Mouse (Mus musculus) CD4-positive, CD25-positive, alpha-beta regulatory T cell, adult 4 months (primary cell): ENCODE measurements around the gene Slit3. TPM values are rescaled to one million over a fixed set of nuclear protein-coding genes. Genes with fewer than 3 reads are reported as not detected.

Experiments used
- ATAC-seq: one replicate; pipeline ENCODE4 v1.8.0; 2017
- polyA plus RNA-seq, 2 experiments: library from polyadenylated mRNA; unstranded; fragments of 100-300 nt; shearing (Covaris generic); gene quantifications; one replicate each; pipeline ENCODE4 v1.2.1; 2017

Gene Slit3
- polyA plus RNA-seq, 2 experiments from 2014 or later = not detected

DNA sequence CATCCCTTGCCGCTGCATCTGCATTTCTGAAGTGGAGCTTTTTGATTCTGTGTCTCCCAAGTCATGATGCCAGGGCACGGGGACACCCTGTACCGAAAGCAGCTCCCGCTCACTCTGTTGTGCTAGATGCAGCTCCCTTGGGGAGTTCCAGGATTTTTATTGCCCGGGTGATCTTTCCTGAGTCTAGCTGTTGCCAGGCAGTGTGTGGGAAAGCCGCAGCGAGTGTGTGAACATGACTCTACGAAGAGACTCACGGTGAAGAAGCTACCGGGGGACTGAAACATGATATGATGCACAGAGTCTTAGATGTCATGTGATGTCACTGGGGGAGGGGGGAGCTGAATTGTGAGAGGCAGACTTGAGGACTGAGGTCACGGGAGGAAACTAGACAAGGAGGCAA is 518.4 kb downstream of the Slit3 start:
- ATAC-seq = no peak

DNA sequence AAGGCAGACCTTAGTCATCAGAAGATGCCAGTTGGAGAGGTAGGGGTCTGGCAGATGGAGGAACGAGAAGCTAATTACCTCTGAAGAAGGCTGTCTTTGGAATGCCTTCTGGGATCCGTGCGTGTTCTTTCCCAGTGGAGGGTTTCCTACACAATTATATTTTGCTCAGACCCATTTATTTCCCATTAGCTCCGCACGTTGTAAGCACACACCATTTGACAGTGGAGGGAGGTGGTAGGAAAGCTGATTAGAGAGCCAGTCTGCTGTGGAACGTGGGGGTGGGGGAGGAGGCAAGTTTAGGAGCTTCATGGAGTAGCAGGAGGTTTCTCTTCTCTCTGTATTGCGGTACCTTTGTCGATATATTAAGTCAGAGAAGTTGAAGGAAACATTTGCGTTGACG is 530.3 kb downstream of the Slit3 start:
- ATAC-seq = no peak

DNA sequence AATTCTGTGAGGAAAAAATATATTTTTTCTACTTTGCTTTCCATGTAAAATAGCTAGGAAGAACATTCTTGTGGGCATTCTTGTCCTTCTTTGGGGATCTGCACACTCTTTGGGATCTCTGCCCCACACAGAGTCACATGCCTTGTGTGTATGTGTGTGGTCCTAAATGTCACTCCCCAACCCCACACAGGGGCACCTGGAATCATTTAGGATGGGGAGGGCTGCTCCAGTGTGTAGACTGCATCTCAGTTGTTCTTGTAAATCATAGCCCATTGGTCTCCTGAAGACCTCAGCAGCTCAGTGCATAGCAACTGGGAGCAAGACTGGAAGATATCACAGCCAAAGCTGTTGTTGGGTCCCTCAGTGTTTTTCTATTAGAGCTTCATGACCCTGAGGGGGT is 534.8 kb downstream of the Slit3 start:
- ATAC-seq = no peak

DNA sequence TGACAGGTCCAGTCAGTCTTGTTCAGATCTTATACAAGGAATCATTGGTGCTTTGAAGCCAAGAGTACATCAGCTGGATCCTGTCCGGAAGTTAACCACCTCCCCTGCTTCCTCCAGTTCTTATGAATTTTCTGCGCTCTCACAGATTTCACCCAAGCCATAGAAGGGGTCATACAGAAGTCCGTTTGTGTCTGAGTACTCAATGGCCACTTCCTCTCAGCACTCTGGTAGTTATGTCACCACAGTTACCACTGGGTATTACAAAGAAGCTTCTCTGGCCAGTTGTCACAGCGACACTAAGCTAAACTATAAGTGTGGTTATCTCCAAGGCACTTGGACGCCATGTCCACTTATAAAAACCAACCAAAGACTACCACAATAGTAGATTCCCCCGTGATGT is 536.6 kb downstream of the Slit3 start:
- ATAC-seq = no peak

DNA sequence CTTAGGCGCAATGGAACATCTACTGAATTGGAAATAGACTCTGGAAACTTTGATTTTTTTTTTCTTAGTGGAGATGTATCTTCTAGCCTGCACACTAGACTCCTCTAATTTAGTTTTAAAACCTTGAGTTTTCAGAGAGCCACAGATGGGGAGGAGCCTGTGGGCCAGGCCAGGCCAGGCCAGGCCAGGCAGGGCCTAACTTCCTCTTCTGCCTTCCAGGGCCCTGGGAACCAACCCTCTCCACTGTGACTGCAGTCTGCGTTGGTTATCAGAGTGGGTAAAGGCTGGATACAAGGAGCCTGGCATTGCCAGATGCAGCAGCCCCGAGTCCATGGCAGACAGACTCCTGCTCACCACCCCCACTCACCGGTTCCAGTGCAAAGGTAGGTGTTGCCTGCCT is 539.9 kb downstream of the Slit3 start:
- ATAC-seq = no peak

DNA sequence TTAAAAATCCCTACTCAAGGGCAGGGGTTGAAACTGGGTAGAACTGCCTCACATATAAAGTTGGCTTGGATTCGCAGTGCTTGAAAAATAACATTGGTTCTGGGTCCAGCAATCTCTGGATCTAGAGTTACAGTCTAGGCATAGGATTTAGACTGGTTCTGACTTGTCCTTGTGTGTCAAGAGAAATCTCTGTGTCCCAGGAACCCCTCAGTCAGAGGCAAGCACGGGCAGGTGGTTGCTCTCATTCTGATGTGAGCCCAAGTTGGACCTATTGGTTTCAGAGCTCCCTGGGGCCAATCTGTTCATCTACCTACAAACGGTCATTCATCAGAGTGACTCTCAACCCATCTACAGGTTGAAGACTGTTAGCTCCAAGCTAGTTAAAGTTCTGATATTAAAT is 541.9 kb downstream of the Slit3 start:
- ATAC-seq = no peak

DNA sequence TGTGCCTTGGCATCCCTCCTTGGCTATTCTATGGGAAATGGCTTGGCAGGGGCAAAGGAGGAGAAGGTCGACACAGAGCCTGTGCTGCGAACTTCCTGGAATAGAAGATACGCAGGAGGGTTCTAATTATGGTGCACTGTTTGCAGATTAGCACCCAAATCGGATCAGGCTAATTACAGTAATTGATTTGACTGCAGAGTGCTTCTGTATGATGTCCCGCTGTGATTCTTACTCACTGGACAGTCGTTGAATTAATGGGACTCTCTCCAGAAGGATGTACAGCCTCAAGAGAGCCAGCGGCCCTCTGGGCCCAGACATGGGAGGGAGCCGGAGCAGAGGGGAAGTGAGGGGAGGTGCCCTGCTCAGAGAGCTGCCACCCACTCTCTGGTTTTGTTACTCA is 542.6 kb downstream of the Slit3 start:
- no peak for ATAC-seq

DNA sequence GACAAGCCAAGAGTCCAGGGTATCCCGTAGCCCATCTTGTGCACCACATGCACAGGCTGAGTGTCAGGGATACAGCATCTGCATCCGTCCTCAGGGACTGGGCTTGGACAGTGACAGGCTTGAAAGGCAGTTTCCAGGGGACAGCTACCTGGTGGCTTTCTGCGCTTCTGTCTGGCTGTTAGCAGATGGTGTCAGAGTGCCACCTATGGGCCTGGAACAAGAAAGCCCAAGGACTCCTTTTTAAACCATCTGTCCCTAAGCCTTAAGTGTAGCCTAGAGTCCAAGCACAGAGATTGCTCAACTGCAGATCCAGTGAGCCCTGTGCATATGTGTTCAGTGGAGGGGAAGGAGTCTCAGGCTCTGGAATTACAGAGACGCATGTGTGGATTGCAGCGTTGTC is 544.0 kb downstream of the Slit3 start:
- no peak for ATAC-seq

DNA sequence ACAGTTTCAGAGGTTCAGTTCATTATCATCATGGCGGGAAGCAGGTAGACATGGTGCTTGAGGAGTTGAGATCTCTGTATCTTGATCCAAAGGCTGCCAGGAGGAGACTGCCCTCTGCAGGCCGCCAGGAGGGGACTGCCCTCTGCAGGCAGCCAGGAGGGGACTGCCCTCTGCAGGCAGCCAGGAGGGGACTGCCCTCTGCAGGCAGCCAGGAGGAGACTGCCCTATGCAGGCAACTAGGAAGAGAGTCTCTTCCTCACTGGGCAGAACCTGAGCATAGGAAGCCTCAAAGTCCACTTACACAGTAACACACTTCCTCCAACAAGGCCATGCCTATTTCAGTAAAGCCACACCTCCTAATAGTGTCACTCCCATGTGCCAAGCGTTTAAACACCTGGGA is 546.4 kb downstream of the Slit3 start:
- ATAC-seq = no peak

DNA sequence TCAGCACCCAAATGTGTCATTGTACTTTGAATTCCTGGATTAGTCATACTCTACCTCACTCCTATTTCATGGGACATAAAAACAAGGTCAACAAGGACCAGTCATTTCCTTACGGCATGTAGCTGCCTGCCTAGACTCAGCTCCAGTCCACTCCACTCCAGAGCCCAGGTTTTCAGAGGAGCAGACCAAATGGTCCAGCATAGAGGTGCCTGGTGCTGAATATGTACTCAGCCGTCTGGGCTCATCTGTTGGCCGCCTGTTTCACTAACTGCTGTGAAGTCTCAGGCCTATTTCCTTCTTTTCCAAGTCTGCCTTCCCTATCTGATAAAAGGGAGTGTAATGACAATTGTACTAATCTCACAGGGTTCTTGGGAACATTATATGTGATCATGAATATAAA is 547.1 kb downstream of the Slit3 start:
- ATAC-seq = no peak

DNA sequence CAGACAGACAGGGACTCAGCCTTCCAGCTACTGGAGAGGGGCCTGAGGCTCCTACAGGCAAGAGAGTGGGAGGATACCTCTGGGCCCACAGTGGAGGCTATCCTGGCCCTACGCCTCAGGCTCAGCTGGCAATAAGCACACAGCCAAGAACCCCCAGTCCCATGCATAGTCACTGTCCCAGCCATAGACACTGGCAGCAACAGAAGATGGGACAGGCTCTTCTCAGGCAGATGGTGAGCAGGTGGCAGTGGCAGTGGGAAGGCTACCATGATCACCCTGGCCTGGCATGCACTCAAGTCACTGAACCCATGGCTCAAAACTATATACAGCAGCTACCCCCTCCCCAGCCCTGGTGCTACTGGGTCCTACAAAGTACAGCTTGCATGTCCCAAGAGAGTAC is 547.7 kb downstream of the Slit3 start:
- no peak for ATAC-seq

DNA sequence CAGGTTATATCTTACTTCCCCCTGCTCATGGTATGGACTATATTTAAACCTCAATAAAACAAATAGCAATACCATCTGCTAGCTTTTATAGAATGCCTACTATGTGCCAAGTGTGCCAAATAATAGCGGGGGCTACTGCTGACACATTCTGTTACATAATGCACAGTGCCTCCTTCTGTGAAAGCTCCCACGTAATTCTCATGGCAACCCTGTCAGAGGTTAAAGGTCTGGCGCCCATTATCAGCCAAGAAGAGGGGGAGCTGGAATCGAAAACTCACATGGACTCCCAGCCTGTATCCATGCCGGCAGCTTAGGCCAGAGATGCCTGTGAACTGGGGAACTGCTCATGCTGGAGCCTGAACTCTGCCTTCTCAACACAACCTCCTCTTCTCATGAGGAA is 548.5 kb downstream of the Slit3 start:
- ATAC-seq = no peak

DNA sequence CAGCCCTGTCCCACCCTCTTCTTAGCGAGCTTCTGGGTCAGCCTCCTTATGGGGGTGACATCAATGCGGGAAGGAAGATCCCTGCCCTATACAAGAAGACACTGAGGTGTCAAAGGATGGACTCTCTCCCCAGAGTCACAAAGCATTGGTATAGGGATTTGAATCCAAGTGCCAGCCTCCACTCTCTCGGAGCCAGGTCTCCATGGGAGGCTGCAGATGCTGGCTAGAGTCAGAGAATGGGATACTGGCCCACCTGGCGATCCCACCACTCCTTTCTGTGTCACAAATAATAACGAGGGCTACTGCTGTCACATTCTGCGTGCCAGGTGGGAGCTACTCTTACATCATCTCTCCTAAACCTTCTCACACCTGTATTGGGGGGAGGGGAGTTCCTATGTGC is 549.2 kb downstream of the Slit3 start:
- ATAC-seq = no peak

DNA sequence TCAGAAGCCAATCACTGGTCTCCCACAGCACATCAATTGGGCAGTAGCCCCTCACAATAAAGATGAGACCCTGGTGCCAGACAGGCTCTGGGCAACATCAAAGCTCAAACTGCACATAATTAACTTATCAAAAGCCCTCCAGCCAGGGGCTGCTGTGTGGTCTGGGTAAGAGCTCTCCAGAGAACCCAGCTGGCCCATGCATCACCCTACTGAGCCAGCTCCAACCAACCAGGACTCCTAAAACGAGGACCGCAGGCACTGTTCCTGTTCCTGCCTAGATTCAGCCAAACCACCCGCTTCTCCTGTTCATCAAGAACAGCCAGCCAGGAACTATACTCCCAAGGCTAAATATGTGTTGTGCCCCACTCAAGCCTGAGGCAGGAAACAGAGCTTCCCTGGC is 549.7 kb downstream of the Slit3 start:
- no peak for ATAC-seq

DNA sequence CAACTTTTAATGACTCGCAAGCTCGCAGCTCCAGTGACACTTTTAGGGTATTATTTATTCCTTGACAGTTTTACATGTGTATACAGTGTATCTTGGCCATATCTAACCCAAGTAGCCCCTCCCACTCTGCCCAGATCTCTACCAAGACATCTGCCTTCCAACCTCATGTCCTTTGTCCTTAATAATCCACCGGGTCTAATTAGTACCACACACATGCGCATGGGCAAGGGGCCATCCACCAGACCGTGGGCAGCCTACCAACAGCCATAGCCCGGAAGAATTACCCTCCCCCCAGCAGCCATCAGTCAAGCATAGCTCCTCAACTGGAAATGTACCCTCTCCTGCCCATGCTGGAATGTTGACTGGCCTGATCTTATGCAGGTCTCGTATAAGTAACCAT is 552.0 kb downstream of the Slit3 start:
- ATAC-seq = no peak

DNA sequence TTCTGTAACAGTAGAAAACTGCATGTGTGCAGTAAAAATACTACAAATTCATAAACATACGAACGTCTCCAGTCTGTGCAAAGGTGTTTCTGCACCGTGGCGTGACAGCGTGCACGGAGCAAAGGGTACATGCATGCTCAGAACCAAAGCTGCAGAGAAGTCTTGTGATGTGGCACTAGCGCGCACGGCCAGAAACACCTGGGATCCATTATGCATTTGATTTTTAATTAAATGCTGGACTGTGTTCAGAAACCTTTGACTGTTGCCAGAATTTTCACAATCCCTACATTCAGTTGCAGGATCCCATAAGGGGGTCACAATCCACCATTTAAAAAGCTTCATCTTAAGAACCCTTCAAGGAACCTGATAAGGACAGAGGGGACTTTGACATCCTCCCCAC is 553.2 kb downstream of the Slit3 start:
- no peak for ATAC-seq

DNA sequence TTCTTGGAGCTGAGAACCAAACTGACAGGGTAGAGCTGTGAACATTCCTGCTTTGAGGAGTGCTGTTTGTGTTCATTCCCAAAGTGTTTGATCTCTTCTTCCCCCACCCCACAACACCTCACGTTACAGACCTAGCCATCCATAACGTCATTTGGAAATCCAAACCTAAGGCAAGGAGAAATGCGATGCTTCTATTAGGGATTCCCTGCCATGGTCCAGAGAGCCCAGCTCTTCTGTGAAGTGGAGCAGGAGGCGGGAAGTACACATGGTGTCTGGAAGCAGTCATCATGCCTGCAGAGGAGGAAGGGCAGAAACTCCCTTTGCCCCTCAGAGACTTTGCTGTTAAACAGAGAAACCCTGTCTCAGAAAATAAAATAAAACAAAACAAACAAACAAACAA is 555.7 kb downstream of the Slit3 start:
- ATAC-seq = no peak

DNA sequence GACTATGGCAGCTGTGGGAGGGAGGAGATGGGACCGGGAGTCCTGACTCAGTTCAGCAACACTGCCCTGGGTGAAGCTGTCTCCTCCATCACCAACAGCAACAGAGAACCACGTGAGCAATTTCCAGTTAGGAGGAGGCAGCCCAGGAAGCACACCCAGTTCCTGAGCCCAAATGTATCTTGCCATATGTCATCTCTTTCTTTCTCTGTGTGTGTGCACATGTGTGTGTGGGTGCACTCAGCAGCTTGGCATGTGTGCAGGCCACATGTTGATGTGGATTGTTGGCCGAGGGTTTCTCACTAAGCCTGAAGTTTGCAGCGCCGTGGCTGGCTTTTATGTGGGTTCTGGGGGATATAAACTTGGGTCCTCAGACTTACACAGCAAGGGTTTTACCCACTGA is 559.0 kb downstream of the Slit3 start:
- no peak for ATAC-seq

DNA sequence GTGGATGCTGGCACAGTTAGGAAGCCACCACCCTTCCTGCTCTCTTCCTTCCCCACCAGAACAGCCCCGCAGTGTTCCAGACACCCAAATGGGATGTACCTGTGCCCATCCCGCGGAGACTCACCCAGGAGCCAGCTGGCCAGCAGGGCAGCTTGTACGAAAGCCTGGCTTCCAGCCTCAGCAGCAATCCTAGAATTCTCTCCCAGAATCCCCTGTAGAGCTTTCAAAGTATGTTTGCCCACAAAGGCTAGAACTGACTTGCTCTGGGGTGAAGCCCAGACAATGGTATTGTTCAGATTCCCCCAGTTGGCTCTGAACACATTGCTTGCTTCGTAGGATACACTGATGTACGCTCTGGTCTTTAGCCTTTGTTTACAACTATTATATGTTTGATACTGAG is 566.3 kb downstream of the Slit3 start:
- no peak for ATAC-seq

DNA sequence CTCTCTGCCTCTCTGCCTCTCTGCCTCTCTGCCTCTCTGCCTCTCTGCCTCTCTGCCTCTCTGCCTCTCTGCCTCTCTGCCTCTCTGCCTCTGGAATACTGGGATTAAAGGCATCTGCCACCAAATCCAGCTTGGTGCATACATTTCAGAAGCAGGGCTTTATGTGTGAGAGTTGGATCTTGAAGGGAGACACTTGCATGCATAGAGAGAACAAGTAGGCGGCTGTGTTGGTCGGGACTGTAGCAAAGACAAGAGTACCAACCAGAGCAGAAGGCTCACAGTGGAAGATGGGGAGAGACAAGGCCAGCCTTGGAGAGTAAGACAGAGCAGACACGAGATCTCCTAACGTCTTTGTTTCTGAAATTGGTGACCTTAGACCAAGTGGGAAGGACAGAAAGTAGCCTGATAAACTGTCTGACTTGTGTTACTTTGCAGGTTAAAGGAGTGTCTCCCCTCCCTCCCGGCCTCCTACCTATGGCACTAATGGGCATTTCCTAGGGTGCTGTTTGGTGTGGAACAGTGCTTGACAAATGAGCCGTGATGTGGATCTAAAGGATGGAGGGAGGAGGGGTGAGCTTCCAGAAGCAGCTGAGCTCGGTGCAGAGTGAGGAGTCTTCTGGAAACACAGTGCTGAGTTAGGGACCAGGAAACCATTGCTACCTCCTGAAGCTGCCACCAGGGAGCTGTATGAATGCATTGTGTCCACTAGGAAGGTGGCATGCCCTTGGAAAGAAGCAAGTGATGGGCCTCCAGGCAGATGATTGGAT is 569.7 kb downstream of the Slit3 start:
- no peak for ATAC-seq

DNA sequence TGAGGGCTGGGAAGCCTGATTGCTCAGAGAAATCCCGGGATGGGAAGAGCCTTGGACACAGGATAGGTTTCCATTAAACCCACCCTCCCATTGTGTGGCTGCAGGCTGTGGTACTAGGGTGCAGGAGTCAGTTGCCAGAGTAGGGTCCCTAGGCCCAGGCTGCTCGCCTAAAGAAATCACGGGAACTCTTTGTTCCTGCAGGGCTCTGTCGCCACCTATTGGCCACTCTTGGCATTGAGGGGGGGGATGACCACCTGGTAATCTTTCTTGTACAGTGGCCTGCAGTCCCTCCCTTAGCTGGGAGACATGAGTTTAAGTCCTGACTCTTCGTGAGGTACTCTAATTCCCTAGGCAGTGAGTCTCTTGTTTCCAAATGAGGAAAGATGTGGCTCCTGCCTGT is 572.1 kb downstream of the Slit3 start:
- ATAC-seq = no peak

DNA sequence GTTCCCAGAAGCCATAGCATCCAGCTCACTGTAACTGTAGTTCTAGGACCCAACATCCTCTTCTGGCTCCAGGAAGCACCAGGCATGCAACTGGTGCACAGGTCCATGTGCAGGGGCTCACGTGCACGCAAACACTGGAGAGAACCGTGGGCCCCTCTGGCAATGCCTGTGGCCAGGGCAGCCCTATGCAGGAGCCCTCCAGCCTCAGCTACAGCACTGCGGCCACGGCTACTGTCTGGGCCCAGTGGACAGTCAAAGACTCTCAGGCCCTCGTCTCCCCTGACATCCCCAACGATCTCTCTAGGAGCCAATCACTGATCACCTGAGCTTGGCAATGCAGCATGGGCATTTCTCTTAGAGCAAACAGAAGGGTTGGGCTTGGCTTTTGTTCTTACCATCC is 572.6 kb downstream of the Slit3 start:
- no peak for ATAC-seq

DNA sequence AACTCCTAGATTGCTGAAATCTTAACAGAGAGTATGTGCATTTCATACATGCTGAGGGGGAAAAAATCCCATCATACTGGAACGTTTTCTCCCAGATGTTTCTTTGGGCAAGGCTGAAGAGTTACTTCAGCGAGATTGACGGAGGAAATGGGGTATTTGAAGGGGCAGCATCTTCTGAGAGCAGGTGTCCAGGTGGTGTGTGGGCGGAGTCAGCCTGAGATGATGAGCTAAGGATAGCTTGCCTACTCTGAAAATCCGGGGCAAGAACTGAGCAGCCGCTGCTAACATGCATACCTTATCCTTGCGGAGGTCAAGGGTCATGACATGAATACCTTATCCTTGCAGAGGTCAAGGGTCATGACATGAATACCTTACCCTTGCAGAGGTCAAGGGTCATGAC is 576.5 kb downstream of the Slit3 start:
- ATAC-seq = no peak

DNA sequence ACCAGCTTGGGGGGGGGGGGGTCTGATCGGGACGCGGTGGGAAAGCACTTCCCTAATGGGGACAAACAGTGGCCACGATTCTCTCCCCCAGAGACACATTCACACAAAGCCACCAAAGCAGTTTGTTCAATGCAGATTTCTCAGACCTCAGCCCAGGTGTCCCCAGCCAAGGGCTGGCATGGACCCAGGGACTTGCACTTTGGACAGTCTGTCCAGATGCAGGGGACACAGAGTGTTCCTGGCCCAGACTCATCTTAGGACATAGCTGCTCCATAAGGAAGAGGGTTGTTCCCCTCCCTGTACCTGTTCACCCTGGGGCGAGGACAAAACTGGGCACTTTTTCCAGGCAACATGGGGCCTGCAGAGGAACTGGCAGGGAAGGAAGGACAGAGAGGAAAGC is 577.9 kb downstream of the Slit3 start:
- ATAC-seq = no peak

DNA sequence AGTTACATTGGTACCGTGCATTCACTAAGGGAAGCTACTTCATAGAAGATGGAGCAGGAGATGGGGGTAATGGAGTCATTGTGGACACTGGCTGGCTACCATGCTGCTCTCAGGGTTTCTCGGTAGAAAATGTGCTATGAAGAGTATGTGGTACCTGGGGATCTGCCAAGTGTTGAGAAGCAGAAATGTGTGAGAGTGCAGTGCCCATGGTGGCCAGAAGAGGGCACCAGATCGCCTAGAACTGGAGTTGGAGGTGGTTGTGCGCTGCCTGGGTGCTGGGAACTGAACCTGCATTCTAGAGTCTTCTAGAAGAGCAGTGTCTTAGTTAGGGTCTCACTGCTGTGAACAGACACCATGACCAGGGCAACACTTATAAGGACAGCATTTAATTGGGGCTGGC is 582.4 kb downstream of the Slit3 start:
- ATAC-seq = no peak
